Mouse (Mus musculus) heart, adult 9 months (tissue): Measurements from ENCODE around the gene Gca.

Experiments
- DNase-seq, 2 experiments: peaks; one replicate each; pipeline ENCODE4 v3.0.0; 2022; ENCODE audit warnings: low spot score in 2 of 2

Gca gene

DNA sequence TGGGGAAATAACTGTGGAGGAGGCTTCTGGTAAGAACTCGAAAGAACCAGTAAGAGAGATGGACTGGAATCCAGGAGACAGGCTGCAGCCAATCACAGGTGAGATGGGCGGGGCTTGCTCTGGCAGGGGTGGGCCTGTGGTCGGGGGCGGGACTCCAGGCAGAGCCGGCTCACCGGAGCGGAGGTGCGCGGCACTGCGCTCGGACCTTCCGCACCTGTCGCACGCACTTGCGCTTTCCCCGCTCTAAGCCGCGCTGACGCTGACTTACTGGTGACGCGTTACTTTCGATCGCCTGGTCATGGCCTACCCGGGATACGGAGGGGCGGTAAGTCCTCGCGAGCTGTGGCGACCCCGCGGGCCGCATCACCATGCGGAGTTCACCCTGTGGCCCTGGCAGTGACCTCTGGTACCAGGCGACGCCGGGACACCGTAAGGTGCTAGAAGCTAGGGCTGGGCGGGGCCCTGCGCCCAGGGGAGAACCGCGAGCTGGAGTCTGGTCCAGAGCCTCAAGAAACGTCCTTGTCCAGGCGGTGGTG is at the start of gene Gca:
Gene Gca, plus strand, starts transcription at position 151 of the 536 bp plus-strand sequence.
- DNase-seq = peak; percentile 58 to 73

GRCm38 (mm10) chr2:62618934-62619341 is 45.1 kb upstream of the Gca start:
- DNase-seq = no peak

- DNase-seq = no peak
Measured at GRCm38 (mm10) chr2:62619679-62620078, 44.4 kb upstream of the Gca start.

DNA sequence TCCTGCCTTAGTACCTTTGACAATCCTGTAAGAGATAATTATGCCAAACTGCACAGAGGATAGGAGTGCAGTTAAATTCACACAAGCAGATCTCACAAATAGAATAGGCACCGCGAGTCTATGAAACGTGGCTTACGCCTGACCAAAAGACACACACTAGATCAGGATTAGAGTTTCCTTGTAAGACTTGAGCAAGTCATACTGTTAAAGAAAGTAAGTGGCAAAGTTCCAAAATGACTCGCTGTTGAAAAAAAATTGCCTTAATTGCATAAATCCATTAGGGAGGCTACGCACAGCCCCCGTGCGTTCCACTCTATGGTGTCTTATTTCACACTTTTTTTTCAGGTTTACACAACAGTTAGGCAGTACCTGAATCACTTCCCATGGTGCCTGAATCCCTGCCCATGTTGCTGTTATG is 41.1 kb upstream of the Gca start:
- DNase-seq = no peak

DNA sequence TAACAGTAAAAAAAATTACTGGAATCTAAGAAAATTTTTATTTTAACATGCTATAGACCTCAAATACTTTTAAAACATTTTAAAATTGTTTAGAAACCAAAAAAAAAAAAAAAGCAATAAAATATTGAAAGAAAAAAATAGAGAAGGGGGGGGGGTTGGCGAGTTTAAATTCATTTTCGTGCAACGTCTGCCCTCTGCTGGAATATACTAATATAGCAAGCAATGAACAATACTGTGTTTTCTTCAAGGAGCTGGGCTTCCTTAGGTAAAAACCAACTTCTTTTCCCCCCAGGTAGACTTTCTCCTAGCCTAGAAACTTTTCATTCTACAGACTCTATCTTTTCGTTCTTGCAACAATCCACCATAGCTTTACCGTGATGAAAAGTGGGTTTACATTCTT is 36.4 kb upstream of the Gca start:
- no peak for DNase-seq

GRCm38 (mm10) chr2:62628356-62628755 is 35.7 kb upstream of the Gca start:
- no peak for DNase-seq

- peak in 1 of 2 experiments; percentile 23 for DNase-seq
Measured at GRCm38 (mm10) chr2:62630446-62630845, 33.6 kb upstream of the Gca start.

DNA sequence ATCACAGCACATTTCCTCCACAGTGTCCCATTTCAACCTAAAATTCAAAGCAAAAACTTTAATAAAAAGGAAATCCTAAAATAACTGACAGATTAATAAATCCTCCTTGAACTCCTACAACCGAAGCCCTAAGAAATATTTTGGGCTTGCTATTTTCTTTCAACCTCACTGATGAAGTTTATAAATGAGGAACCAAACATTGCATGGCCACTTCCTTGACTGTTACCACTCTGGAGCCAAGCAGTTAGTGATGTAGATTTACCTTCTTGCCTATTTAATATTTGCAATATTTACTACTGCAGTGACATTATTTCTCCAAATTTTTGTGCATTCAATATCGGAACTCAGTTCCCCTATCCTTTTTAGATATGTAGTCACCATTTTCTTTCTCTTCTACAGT is 24.2 kb upstream of the Gca start:
- no peak for DNase-seq

- DNase-seq = peak; percentile 27 to 40
Measured at GRCm38 (mm10) chr2:62643405-62644305, 20.4 kb upstream of the Gca start.

GRCm38 (mm10) chr2:62644891-62645290 is 19.2 kb upstream of the Gca start:
- no peak for DNase-seq

DNA sequence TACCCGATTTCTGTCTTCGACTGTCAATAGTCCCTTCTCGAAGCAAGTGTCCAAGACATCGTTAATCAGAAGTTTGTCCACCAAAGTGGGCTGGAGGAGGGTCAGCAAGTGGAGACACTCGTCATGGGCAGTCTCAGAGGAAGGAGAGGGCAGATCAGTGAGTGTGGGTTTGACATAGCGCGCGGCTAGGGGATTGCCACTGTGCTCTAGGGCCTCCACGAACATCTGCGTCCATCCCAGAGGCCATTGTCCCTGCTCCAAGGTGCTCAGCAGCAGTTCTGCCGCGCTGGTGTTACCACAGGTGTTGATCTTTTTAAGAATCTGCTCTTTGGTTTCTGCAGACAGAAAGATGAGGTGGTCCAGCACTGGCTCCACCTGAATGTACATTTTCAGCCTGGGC is 18.6 kb upstream of the Gca start:
- peak; percentile 18 to 24 for DNase-seq

GRCm38 (mm10) chr2:62646014-62646645 is 18.0 kb upstream of the Gca start, which contains the start of gene Ifih1:
TSS of gene Ifih1 (minus strand) at chr2:62646255.
- peak; percentile 75 for DNase-seq

GRCm38 (mm10) chr2:62646671-62647289 is 17.3 kb upstream of the Gca start:
- peak; percentile 6 to 19 for DNase-seq

DNA sequence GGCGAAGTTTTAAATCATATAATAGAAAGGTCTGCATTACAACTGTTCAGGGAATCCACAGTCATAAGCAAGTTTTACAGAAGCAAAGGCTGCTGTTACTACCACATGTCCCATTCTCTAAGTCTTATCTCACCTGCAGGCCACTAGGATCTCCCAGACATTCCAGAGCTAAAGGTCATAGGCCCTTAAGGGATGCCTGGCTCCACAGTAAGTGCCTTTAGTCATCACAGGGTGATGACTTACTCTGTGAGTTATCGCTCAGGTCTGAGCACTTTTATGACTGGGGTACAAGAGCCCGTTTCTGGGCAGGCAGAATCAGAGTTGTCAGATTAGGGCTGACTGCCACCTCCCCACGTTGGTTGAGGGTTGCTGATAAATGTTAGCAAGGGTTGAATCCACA is 12.2 kb upstream of the Gca start:
- DNase-seq = no peak

DNA sequence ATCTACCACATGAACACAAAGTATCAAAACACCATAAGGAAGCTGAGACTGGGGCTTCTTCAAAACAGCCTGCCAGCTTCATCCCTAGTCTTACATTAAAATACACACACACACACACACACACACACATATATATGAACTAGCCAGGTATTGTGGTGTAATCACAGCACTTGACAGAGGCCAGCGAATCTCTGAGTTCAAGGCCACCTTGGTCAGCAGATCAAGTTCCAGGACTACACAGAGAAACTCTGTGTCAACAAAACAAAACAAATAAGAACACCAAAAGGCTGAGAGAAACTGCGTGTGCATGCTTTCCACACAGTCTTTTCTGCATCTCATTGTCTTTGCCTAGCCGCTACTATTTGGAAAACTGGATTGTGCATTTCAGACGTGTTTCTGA is 11.6 kb upstream of the Gca start:
- DNase-seq = no peak

DNA sequence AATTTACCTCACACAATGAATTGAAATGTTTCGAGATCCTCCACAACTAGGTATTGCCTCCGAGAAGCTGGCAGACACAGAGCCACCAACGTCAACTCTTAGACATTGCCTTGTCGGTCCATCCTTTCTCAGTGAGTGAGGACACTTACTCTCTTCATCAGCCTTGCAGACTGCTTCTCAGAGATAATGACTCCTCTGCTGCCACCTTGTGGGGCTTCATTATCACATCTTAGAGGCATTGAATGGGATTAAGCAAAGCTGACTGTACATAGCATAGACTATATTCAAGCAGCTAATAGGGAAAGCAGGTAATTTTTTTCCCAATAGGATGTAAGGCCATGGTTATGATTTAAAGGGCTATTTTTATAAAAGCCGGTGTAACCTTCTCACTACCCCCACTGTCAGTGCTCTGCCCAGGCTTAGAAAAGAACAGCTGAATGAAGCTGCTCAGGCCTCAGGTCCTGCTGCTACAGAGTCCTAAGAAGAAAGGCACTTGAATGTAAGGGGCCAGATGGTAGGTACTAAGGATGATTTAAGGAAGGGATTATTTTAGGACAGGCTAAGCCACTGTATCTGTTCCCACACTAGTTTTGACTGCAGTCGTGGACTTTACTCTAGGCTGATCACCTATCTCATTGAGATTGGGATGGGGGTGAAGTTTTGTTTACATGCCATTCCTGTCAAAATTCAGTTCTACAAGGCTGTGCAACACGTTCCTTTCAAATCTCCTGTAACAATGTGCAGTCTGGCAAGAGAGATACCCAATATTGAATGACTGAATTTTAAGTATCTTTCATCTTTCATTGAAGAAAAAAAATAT is 9.4 kb upstream of the Gca start:
- DNase-seq = peak in 1 of 2 experiments; percentile 52

- no peak for DNase-seq
Measured at GRCm38 (mm10) chr2:62656072-62656471, 8.0 kb upstream of the Gca start.

DNA sequence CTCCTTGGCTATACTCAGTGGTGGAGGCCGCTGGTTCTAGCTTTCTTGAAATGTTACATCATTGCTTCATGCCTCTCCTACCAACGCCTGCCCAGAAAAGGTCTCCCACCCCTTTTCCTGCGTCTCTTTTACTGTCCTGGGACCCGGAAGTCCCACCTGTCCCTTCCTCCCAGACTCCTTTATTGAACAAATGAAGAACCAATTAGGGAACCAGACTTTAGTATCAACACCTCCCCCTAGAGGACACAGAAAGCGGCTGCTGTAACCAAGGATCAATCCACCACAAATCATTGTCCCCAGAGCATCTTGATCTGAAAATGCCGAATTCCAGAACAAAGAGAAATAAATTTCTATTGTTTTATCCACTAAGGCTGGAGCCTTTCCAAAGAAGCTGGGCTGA is 3.5 kb upstream of the Gca start:
- DNase-seq = no peak

- DNase-seq = no peak
Measured at GRCm38 (mm10) chr2:62662560-62662959, 1.5 kb upstream of the Gca start.

DNA sequence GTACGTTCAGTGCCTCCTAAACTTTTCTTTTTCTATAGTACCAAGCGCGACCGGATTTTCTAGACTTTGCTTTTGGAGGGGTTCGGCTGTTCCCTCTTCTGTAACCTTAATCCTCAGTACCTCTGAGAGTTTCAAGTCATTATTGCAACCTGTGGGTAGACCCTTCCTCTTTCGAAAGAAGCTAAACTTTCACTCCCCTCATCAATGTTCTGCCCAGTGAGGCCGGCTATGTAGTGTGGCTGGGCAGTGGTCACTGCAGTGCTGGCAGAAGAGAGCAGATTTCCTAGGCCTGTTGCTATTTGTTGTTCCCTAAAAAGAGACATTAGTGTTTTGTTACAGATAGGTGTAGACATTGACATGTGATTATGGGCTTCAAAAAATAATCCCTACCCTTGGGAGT is 754 bp downstream of the Gca start:
- DNase-seq = no peak

GRCm38 (mm10) chr2:62665536-62665935 is 1.5 kb downstream of the Gca start:
- no peak for DNase-seq
